Comparison of ENCODE assay signal across 9 mouse cellular contexts in the genomic region with DNA sequence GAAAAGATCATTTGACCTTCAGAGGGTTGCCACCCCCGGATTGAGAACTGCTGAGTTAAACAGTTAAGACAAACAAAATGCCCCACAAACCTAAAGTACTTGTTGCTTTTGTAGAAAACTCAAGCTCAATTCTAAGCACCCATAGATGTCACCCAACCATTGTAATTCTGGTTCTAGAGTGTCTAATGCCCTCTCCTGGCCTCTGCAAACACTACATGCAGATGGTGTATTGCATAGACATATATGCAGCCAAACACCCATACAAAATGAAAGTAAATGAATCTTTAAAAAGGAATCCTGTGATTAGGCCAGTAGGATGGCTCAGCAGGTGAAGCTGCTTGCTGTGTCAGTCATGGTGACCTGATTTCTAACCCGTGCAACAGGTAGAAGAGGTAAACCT. TPM values are rescaled to one million over a fixed set of nuclear protein-coding genes. Genes with fewer than 3 reads are reported as not detected.
DNase-seq lines count a peak whose midpoint lies in the region; ATAC-seq lines count a peak whose summit lies in the region.
"Had no signal": no experiment of that assay in that cellular context is flagged by ENCODE, and none has a peak within 500 bp of the region (broad histone marks: within the 10 kb centered on the region; RNA-seq: fewer than 3 reads in every experiment).

No protein-coding gene starts in this region.

- peaks cover 81% of the 10 kb centered on the region for H3K36me3 ChIP-seq in liver, embryonic 13.5 days
- H3K36me3 ChIP-seq in forebrain, embryonic 15.5 days, result peaks cover 75% of the 10 kb centered on the region

- H3K4me1 ChIP-seq in liver, embryonic 13.5 days (replicated peaks), result peaks cover 10% of the 10 kb centered on the region
- peaks cover 18% of the 10 kb centered on the region for H3K4me1 ChIP-seq in forebrain, embryonic 15.5 days

- DNase-seq in frontal cortex, postnatal 25 days (ENCODE audit: low spot score in 2 of 2), result no peak
- peak; percentile 15 for DNase-seq in urinary bladder, postnatal 14 days (ENCODE audit: low spot score)
- no peak for DNase-seq in urinary bladder, adult 2 months (ENCODE audit: low spot score)
- no peak for DNase-seq in liver, embryonic 13.5 days
- DNase-seq in thymus, postnatal 25 days, result peak; percentile 70
- DNase-seq in heart, postnatal 25 days (ENCODE audit: low spot score), result no peak

- no peaks in the 10 kb centered on the region for H3K27me3 ChIP-seq in liver, embryonic 13.5 days
- H3K27me3 ChIP-seq in forebrain, embryonic 15.5 days, result no peaks in the 10 kb centered on the region
- H3K27me3 ChIP-seq: midbrain, embryonic 12.5 days had no signal

- intact Hi-C loops in heart, postnatal 25 days (cut with DNase I), result no loop called here

- WGBS in liver, embryonic 13.5 days (ENCODE audit: insufficient replicate concordance), result 79% methylated on average over 2 of the region's 2 CpGs
- WGBS in forebrain, embryonic 15.5 days, result 94% methylated on average over 2 of the region's 2 CpGs

- no peak overlapping the region for H3K4me2 ChIP-seq in liver, embryonic 13.5 days
- H3K4me2 ChIP-seq in forebrain, embryonic 15.5 days (replicated peaks), result no peak overlapping the region
- H3K4me2 ChIP-seq: midbrain, embryonic 12.5 days had no signal

- no peak overlapping the region for H3K9ac ChIP-seq in liver, embryonic 13.5 days
- H3K9ac ChIP-seq in forebrain, embryonic 15.5 days (replicated peaks), result no peak overlapping the region
- H3K9ac ChIP-seq: midbrain, embryonic 12.5 days had no signal

- H3K27ac ChIP-seq in liver, embryonic 13.5 days, result no peak overlapping the region
- no peak overlapping the region for H3K27ac ChIP-seq in forebrain, embryonic 15.5 days (replicated peaks)
- H3K27ac ChIP-seq: midbrain, embryonic 12.5 days had no signal

- no peaks in the 10 kb centered on the region for H3K9me3 ChIP-seq in liver, embryonic 13.5 days (replicated peaks)
- no peaks in the 10 kb centered on the region for H3K9me3 ChIP-seq in forebrain, embryonic 15.5 days
- H3K9me3 ChIP-seq: midbrain, embryonic 12.5 days had no signal

- 0 out of 2 replicates have a peak, but pooled peaks have one; percentile 47 for ATAC-seq in frontal cortex, adult (ENCODE audit: low TSS enrichment)
- 0 out of 2 replicates have a peak, but pooled peaks have one; percentile 54 for ATAC-seq in liver, embryonic 13.5 days (ENCODE audit: low read depth)
- no peak for ATAC-seq in forebrain, embryonic 15.5 days (replicated peaks)

- no peak overlapping the region for H3K4me3 ChIP-seq in liver, embryonic 13.5 days (replicated peaks)
- H3K4me3 ChIP-seq in forebrain, embryonic 15.5 days, result no peak overlapping the region
- H3K4me3 ChIP-seq: midbrain, embryonic 12.5 days had no signal

RNA-seq across cellular contexts. Expression of a gene that starts 8.6 kb away (rescaled TPM):
- polyA plus RNA-seq in urinary bladder, adult 2 months (2012; rRNA removed), result 65.5 and 76.2 TPM in 2 replicates
- 86.4 and 112 TPM in 2 replicates for polyA plus RNA-seq in liver, embryonic 13.5 days (2015; fragmentation: Nextera tagmentation; extraction: Ambion mirVana)
- total RNA-seq in heart, postnatal 25 days (2021), result 100 to 1,000 TPM; 516 to 557 TPM
- 365 and 380 TPM in 2 replicates for polyA plus RNA-seq in forebrain, embryonic 15.5 days (2015; fragmentation: Nextera tagmentation; extraction: Ambion mirVana)

Comparison
In these comparisons a context has a peak if more than half of its experiments do, and no peak if none do; other contexts are left out.
1. DNase-seq: peak in urinary bladder, postnatal 14 days (single experiment) and thymus, postnatal 25 days (single experiment); none in frontal cortex, postnatal 25 days (0 of 2), urinary bladder, adult 2 months (single experiment), liver, embryonic 13.5 days (single experiment) and heart, postnatal 25 days (single experiment).